Mouse (Mus musculus) cerebellum, postnatal 10 days (tissue): ENCODE measurements around the gene Cobl.

Experiments
- DNase-seq, 2 experiments: peaks; one replicate each; pipeline ENCODE4 v3.0.0; 2021; ENCODE audit warnings: mixed read lengths in 2 of 2

Cobl gene

DNA sequence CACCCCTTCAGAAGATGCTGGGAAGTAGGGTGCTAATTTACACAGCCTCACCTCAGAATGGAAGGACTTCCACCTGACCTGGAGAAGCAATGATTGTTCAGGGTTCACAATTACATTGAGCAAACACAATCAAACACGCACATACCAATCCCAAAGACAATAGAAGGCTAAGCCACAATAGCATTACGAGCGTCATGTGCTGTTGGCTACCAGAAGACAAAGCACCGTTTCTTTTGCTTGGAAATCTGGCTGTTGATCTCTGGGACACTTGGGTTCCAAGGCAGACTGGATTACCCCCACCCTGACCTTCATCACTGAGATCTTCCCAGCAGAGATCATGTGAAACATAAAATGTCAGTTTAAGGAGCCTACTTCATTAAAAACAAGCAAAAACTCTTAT, 21.1 kb downstream of the Cobl start:
- DNase-seq = no peak

DNA sequence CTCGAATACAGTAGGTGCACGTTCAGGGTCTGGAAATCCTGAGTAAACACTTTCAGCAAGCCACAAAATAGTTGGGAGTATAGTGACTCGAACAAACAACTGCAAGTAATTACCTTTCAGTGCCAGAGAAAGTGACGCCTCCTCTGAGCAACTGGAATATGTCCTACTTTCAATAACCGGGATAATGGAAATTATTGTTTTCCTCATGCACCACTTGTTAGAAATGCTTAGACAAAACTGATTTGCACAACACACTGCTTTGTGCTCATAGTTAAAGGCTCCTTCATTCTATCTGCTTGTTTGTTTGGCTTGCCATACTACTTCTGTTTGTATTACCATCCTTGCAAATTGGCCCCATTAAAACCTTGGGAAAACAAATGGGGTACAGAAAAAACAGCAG, 21.6 kb downstream of the Cobl start:
- DNase-seq = no peak

DNA sequence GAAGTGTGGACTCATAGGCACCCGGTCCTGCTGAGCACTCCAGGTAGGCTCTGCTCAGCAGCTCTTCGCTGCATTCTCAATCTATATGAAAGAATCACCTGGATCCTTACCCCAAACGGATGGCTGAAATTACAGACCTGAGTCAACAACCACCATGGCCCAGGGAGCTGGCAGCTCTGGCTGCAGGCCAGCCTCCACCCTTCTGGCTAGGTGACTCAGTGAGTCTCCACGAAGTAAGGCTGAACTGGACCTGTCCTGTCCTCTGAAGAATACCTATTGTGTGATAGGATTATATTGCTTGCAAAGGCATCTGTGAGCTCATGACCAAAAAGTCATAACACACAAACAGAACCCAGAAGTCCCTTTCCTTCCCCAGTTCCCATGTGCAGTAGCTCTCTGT, 22.5 kb downstream of the Cobl start:
- DNase-seq = no peak

DNA sequence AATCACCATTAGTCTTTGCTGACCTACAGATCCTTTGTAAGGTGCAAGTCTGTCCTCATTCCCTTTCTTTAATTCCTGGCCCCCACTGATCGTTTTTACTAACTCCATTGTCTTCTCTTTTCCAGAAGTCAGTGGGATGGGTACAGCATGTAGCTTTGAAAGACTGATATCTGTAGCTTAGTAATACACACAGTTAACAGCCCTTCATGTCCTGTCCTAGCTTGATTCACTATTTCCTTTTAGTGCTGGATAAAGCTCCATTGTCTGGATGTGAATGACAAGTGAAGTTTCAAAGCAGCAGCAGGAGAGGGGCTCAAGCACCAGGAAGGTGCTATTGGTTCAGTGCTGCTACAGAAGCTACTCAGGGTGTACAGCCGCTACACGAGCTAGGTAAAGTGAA, 28.9 kb downstream of the Cobl start:
- no peak for DNase-seq

DNA sequence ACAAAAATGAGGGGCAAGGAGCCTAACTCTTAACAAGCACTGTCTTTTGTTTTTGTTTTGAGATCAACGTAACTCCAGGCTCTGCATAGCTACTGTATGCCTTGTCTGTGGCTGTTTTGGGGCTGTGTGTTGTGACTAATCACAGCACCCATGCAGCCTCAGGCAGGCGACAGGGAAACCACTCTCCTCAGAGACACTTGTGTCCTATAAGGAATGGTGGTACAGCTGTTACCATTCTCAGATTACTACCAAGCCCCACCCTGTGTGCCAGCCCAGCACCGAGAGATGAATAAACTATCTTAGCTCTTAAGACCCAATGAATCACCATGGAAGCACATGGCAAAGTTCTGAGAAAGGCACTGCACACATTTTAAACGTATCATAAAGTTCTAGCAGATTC, 29.7 kb downstream of the Cobl start:
- no peak for DNase-seq

DNA sequence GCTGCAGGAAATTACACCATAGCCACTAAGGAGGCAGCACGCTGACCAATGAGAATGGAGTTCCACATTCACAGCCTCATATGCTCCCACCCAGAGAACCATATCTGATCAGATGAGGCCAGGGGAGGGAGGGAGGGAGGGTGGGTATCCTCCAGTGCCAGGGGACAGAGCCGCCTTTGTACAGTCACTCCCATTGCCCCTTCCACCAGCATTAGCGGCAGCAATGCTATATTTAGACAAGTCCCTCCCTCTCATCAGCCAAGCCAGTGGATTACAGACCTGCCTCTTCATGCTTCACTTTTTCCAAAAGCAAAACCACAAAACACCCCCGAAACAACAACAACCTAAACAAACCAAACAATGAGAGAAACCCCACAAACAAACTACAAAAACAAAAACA, 30.2 kb downstream of the Cobl start:
- DNase-seq = no peak

DNA sequence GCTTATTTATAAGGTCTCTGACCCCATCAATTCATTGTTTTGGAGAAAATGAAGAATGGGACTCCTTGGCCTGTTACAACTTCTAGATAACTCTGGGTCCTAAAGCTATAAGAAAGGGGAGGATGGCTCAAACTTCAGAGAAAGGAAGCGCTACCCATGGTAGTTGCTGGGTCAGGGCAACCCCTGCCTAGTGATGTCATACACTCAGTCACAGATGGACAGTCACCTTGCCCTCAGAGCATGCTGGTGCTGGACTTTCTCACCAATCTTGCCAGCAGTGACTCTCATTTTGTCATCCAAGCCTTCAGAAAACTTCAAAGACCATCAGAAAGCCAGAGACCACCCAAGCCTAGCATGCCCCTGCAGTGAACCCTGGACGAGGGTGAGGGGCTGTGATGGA, 32.8 kb downstream of the Cobl start:
- no peak for DNase-seq

DNA sequence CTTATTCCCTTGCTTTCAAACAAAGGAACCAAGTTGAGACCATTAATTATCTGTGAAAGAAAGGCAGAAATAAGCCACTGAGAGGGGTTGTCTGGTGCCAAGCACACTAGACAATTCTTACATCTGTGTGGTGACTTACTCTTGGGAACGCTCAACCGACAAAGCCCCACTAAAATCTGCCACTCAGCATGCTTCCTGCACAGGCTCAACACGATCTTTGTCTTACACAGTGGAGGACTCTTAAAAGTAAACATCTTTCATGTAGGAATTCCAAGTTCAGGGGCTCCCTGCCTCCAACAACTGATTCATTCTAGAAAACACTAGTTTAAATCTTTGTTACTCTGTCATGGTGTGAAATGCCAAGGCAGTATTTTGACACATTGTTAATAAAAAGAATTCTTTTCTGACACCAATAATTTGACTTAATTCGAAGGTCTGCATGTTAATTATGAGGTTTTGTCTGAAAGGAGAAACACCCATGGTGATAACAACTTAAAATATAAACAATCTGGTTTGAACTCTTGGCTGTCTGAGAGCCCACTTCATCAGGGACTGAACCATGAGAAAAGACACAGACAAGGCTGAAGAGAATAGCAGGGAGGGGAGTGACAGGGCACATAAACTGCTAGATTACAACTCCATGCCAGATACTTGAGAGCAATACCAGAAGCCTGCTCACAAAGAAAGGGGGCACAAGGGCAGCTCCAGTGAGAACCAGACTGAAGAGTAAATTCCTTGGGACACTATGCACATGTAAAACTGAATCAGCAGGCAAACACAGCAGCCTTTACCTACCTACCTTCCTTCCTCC, 34.3 kb downstream of the Cobl start:
- no peak for DNase-seq

DNA sequence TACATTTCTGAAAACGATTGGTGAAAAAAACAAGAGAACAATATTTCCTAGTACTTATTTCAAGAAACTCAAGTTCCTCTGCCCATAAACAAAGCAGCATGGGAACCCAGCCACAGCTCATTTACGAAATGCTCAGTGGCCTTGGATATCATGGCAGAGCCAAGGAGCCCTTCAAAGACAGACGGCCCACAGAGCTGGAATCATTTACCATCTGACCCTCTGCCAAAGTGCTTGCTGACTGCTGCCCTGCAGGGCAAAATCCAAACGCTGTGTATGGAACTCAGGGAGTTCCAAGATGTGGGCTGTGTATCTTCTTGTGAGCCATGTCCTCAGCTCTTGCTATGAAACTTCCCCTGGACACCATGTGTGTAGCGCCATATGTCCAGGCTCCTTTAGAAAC, 38.0 kb downstream of the Cobl start:
- DNase-seq = peak; percentile 76 to 87

DNA sequence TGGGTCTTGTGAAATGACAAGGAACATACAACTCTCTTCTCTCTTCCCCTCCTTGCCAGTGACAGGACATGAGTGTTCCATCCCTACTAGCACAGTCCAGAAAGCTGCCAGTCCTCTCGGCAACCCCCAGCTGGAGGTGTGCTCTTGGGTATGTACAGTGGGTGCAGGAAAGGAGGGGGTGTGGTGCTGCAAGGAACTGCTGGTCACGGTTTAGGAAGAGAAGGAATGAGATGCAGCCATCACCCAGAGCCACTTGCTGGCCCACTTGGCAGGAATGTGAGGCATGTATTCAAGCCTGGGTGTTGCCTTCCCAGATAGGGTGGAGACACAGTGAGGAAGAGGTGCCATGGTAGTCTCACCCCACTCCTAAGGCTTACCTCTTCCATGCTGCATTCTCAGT, 40.6 kb downstream of the Cobl start:
- DNase-seq = no peak

DNA sequence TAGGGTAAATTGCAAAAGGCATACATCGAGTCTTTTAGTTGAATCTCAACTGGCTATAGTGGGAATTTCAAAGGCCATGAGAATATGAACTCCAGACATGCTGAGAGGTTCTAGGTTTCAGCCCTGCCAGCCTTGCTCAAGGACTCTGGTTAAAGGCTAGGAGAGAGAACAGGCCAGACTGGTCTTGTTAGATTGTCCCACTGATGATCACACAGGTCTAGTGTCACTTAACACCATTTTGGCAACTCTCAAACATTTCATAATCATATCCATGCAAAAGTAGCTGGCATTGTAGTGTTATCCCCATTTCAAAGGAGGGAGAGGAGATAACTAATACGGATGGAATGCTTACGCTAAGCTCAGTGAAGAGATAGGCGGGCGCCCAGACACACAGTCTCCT, 43.6 kb downstream of the Cobl start:
- no peak for DNase-seq

DNA sequence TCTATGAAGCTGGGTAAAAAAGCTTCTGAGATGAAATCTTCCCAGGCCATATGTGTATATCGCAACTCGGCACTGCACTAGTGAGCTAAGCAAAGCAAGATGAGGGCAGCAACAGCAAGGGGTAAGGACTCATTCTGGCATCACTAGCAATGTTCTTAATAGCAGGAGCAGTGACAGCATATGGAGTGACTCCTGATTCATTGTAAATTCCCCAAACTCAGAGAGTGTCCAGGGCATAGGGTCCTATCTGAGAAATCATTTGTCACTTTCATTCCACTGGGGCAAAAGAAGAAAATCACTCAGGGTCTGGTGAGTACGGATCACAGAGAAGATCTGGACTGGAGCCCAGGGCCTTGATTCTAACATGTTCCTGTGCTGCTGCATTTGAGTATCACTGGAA, 44.6 kb downstream of the Cobl start:
- DNase-seq = no peak

DNA sequence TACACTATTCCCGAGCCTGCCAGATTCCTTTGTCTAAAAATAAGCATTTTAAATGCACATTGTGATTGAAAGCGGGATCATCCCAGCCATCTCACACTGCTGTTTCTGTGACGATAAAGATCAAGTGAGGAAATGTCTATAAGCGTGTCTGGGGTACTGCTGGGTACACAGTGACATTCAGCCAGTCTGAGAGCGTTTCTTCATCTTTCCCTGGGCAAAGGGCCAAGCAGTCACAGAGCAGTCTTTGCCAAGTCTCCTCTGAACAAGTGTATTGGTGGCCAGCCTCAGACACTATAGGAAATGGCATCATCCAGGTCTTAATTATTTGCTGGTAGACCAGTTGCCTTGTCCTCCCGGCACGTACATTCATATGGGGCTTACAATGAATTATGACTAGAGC, 47.9 kb downstream of the Cobl start:
- peak; percentile 75 to 81 for DNase-seq

DNA sequence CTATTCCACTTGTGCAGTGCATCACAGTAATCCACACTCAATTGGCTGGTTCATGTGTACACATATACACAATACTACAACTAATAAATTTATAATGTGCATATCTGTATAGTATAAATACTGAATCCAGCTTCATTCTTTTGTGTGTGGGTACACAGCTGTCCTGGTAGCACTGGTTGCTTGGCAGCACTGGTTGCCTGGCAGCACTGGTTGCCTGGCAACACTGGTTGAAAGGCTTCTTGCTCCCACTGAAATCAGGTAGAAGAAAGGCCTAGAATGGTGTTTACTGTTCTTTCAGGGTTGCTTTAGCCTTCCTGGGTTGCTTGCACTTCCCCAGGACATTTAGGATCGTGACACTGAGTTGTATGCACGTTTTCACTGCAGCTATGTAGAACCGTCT, 49.4 kb downstream of the Cobl start:
- peak; percentile 24 to 35 for DNase-seq

DNA sequence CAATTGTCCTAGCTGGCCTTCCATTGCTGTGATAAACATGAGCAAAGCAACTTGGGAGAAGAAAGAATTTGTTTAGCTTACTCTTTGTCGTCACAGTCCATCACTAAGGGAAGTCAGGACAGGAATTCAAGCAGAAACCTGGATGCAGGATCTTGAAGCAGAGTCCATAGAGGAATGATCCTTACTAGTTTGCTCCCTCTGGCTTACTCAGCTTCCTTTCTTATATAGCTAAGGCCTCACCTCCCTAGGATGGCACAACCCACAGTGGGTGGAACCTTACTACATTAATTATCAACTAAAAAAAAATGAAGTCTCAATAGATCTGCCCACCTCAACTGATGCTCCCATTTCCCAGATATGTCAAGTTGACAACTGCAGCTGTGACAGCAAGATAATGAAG, 52.8 kb downstream of the Cobl start:
- DNase-seq = no peak

DNA sequence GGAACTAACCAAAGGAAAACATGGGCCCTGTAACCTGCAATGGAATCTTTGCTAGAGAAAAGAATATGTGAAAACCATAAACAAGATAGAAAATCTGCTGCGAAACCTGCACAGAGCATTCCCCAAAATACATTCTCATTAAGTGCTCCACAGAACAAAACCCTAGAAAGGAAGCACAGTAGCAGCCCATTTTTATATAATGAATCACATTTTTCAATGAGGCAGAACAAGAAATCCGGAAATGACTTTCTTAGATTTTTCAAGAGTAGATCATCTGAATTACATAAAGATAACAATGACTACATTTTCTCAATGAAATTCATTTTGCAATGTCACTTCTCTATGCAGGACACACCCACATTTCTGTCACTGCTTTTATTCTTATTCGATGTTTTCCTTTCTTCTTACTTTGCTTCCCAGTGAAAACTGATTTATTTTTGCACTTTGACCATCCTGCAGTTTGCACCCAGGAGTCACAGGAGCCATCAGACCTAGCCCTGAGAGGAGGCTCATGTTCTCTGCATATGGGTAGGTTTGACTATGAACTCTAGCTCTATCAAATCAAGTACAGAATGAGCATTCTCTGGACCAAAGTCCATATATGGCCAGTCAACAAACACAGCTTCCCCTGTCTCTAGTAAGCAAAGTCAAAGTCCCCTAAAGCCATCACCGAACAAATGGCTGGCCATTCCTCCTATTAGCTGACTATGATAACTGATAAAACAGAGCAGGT, 53.5 kb downstream of the Cobl start:
- DNase-seq = no peak

DNA sequence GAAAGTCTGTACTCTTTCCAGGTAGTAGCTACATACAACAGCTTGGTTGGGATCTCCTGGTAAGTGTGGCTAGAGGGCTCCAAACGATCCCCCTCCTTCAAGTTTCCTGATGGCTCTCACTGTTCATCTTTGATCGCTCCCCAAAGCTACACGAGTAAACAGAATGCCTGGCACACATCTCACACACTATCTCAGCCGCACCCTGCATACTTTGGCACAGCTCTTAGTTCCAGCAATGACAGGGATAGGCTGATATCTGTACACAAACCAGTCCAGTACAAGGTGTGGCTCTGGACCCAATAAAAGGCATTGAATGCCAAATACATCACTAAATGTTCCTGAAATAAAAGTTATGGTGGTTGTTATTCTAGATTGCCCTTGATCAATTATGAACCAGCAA, 55.3 kb downstream of the Cobl start:
- DNase-seq = no peak

DNA sequence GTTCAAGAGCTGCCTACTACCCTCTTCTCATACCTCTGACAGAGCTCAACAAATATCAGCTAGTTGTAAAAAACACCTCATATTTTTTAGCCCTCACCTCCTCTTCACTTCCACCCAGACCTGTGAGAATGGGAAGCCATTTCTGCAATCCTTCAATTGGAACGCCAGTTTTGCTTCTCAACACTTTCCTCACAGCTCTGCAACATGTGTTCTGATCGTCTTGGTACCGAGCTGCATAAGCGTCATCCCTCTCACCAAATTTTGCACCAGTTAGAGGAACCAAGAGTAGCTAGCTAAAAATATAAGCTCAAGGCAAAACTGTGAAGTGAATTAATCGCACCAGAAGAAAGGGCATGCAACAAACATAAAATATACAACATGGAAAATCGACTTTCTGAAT, 56.9 kb downstream of the Cobl start:
- DNase-seq = no peak

DNA sequence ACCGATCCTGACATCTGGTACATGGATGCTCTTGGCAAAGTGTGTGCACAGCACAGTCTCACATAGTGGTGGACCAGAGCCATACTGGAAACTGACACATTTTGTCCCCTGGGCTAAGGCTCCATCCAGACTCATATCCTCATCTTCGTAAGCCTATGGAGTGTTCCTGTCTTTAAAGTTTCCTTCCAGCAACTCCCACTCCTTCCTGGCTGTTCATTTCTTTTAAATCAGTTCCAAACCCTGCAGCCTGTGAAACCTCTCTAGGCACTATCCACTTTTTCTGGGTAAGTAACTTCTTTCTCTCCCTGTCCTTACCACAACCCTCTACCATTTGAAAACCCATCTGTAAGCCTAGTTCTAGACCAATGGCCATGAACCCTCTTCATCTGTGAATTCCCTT, 64.9 kb downstream of the Cobl start:
- DNase-seq = no peak

DNA sequence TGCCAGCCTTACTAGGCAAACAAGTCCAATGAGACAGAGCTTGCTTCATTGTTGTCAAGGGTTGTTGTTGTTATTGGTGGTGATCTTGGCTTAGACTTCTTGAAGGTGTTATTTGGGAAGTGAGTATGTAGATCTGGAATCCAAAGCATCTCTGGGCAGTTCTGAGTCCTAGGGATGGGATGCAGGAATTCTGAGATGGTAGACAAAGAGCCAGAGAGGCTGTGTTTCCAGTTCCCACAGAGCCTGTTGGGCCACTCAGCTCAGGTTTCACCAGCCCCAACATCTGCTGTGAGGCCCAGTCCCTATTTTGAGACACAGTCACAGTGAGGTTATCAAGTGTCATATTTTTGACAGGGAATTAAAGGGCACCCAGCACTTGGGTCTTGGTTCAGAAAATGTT, 68.6 kb downstream of the Cobl start:
- DNase-seq = no peak

DNA sequence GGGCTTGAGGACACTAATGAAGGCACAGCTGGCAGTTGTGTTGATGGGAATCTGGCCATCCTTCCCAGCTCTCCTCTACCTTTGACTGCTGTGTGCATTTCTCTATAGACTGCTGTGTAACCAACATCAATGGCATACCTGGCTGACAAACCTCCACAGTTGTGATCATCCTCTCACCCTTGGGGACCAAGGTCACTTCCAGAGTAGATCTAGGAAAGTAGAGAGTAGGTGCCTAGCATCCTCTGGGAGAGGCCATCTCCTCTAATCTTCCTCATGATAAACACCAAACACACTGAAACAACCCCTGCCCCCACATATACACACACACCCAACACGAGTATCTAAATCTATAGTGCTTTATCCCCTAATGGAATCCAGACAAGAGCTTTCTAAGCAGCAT, 70.1 kb downstream of the Cobl start:
- DNase-seq = no peak

DNA sequence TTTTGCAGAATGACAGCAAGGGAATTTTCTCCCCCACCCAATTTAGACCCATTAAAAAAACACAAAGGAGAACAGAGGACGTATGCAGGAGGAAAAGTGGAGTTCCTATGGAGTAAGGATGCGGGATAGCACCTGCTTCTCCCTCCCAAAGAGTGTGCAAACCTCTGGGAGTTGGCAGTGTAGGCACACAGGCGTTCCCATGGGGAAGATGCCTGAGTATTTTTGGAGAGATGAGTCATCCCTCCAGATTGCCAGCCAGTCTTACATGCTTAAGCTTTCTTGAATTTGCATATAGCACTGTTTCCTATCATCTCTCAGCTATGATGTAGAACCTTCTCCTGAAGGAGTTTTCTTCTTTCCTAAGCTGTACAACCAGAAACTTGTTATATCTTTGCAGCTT, 70.6 kb downstream of the Cobl start:
- DNase-seq = no peak

DNA sequence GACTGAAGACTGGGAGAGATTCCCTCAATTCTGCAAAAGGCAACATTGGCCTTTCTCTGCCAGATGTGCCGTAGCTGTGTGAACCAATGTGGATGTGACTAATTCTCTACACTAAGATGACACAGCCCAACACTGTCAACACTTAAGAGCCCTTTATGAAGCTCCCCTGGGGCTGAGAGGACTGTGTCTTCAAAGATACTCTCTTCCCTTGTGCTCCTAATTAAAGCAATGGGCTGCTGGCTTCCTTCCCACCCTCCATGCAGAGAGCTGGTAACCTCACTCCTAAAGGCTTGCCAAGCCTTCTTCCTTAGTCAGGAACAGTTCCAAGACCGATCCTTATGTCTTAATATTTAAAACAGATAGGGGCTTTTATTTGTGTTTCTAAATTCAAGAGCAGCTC, 79.9 kb downstream of the Cobl start:
- peak; percentile 94 for DNase-seq

DNA sequence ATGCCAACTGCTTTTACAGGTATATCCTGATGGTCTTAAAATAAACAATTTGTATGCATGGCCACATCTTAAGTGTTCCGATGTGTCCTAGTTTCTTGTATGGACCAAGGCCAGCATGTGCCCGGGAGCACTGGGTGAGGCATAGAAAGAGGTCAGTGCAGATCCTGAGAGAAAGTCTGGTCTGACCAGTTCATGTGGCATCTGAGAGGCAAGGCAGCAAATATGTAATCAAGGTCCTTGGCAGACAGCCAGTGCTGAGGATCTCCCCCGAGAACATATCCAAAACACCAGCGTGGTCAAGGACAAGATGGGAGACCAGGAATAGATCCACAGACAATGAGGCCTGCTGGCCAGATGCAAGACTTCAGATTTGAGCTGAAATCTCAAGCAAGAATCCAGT, 81.8 kb downstream of the Cobl start:
- peak; percentile 11 to 16 for DNase-seq

DNA sequence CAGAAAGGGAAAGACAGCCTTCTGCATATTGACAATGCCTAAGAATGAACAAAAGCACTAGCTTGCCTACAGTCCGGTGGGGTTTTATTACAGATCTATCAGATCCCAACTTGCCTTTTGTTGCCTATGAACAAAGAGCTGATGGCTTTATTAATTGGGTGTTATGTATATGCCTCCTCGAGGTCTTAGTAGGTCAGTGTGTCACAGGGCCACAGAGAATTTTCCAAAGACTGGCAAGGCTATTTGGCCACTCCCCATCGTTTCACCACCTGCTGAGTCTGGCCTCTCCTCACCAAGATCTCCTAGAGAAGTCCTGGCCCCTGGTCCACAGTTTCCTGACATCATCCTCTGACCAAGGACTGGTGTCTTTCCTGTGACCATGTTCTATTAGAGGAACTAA, 83.7 kb downstream of the Cobl start:
- peak in 1 of 2 experiments; percentile 32 for DNase-seq
